Mouse (Mus musculus) spleen, adult 2 months (tissue): Measurements from ENCODE around the gene Mylk. TPM values are rescaled to one million over a fixed set of nuclear protein-coding genes. Genes with fewer than 3 reads are reported as not detected.

ENCODE experiments used
- DNase-seq, 2 experiments: peaks; one replicate each; pipeline versions ENCODE4 v3.0.0 to v3.0.0-alpha.2; 2012 to 2021; ENCODE audit warnings: low spot score in 2 of 2, low read depth in 1 of 2
- H3K27ac ChIP-seq: fragments of 200-500 bp; 2 replicates; pipeline ENCODE4 v1.5.1; 2012; ENCODE audit warnings: low read length, inconsistent platforms; ENCODE audit not compliant: insufficient read depth
- H3K27me3 ChIP-seq: fragments of 200-500 bp; 2 replicates; pipeline ENCODE4 v1.6.1; 2012; ENCODE audit warnings: mild to moderate bottlenecking, moderate library complexity, low read length, inconsistent platforms; ENCODE audit not compliant: control insufficient read depth, insufficient read depth
- H3K36me3 ChIP-seq: fragments of 200-500 bp; 2 replicates; pipeline ENCODE4 v1.6.1; 2012; ENCODE audit warnings: mild to moderate bottlenecking, low read length, inconsistent platforms; ENCODE audit not compliant: control insufficient read depth, insufficient read depth
- H3K4me1 ChIP-seq: fragments of 200-500 bp; 2 replicates; pipeline ENCODE4 v1.6.1; 2011; ENCODE audit warnings: inconsistent platforms; ENCODE audit not compliant: control insufficient read depth, insufficient read depth, insufficient read length
- H3K4me3 ChIP-seq: fragments of 200-500 bp; 2 replicates; pipeline ENCODE4 v1.5.1; 2011; ENCODE audit warnings: mild to moderate bottlenecking, inconsistent platforms; ENCODE audit not compliant: insufficient read depth, insufficient read length; ENCODE audit errors: extremely low read depth
- CTCF ChIP-seq: fragments of 200-500 bp; IDR thresholded peaks from 2 replicates; pipeline ENCODE4 v1.5.1; 2011; ENCODE audit warnings: mild to moderate bottlenecking, inconsistent platforms; ENCODE audit not compliant: insufficient read depth, insufficient read length, insufficient replicate concordance; ENCODE audit errors: extremely low read depth
- POLR2A ChIP-seq: fragments of 200-500 bp; IDR thresholded peaks from 2 replicates; pipeline ENCODE4 v1.6.1; 2011; ENCODE audit warnings: low read depth, low read length, inconsistent platforms
- WGBS: fragments of 180-500 bp; shearing (Covaris S2); methylation state at CpG from one replicate; pipeline ENCODE4 v1.1.7; 2018; 5-methylcytosine and 5-hydroxymethylcytosine counted together
- polyA plus RNA-seq: library from polyadenylated mRNA; depleted of rRNA; stranded (reverse); fragments of >200 nt; gene quantifications from 2 replicates; pipeline ENCODE4 v1.2.3, GENCODE M21; 2012

The Mylk gene
- polyA plus RNA-seq, 1 experiment = 41.9 TPM

DNA sequence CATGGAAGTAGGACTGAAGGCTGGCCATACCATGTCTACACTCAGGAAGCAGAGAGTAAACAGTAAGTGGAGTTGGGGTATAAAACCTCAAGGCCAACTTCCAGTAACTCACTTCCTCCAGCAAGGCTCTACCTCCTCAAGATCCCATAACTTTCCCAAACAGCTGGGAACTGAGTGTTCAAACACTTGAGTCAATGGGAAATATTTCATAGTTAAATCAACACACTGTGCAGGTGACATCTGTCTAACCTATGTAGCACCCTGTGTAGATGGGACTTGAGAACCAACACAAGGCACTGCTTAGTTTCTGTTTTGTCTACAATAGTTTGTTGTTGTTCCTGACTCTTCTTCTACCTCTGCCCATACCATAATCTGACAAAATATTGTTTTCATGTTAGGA is 263.4 kb downstream of the Mylk start:
- Histone ChIP-seq H3K4me1 (no peaks in the 10 kb centered on the region), H3K36me3 (no peaks in the 10 kb centered on the region), H3K27me3 (no peaks in the 10 kb centered on the region), H3K27ac (no peak overlapping the region), H3K4me3 (no peak overlapping the region)
- TF ChIP-seq CTCF (no peak), POLR2A (no peak)
- DNase-seq = no peak

DNA sequence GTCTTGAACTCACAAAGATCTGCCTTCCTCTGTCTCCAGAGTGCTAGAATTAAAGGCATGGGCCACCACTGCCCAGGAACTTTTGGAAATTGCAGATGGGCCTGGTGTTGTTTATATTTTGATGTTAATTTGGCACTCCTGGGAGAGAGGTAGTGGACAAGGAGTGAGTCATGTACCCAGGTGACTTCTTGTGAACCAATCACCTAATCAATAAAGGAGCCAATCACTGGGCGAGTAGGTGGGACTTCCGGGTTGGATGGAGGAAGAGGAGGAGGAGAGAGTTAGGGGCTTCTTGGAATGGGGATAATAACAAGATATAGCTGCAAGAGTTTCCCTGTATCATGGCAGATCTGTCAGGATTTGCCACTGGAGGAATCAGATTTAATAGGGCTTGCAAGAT is 268.5 kb downstream of the Mylk start:
- WGBS = 94% methylated on average over 2 of the region's 2 CpGs
- Histone ChIP-seq H3K27me3 (no peaks in the 10 kb centered on the region), H3K4me1 (no peaks in the 10 kb centered on the region), H3K27ac (no peak overlapping the region), H3K36me3 (no peaks in the 10 kb centered on the region), H3K4me3 (no peak overlapping the region)
- no peak for TF ChIP-seq CTCF
- no peak for TF ChIP-seq POLR2A
- DNase-seq = no peak

DNA sequence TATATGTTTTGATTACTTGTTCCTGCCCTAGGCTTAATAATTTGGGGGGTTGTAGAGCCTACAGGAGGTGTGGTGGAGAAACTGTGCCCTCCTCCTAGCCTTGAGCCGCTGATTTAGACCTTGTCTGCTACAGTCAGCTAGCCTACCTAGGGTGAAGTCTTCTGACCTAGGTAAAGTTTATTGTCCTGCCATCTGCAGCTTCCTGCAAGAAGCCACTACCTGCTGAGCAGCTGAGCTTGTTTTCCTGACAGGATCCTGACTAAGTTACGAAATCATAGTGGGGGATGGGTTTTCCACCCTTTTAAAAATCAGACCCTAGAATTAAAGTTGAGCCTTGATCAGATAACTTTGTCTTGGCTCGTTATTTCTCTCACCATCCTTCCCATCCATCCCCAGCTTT is 271.5 kb downstream of the Mylk start:
- Histone ChIP-seq H3K4me1 (no peaks in the 10 kb centered on the region), H3K4me3 (no peak overlapping the region), H3K27ac (no peak overlapping the region), H3K36me3 (no peaks in the 10 kb centered on the region), H3K27me3 (no peaks in the 10 kb centered on the region)
- DNase-seq = no peak
- TF ChIP-seq POLR2A (no peak), CTCF (no peak)
- 84% methylated on average over 3 of the region's 3 CpGs for WGBS

DNA sequence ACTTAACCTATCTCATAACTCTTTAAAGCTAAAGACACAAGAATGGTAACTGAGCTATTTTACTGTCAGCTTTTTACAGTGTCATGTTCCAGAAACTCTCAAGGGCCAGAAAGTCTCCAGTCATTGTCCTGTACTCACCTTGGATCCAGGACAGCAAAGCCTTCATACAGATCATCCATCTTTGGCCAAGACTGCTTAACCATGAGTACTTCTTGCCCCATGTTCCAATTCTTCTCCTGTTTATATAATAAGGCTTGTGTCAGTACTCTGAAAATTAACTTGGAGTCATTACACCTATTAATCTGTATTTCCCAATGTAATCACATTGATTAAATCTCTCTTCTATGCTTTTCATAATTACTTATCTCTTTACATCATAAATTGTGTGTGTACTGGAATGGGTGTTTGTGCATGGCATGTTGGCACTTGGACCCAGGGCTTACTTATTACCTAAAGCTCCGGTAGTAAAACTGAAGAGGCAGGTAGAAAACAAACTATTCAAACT is 273.5 kb downstream of the Mylk start:
- Histone ChIP-seq H3K27ac (no peak overlapping the region), H3K36me3 (no peaks in the 10 kb centered on the region), H3K27me3 (no peaks in the 10 kb centered on the region), H3K4me3 (no peak overlapping the region), H3K4me1 (no peaks in the 10 kb centered on the region)
- TF ChIP-seq CTCF (no peak), POLR2A (no peak)
- no peak for DNase-seq
- 95% methylated on average over 1 of the region's 1 CpGs for WGBS

DNA sequence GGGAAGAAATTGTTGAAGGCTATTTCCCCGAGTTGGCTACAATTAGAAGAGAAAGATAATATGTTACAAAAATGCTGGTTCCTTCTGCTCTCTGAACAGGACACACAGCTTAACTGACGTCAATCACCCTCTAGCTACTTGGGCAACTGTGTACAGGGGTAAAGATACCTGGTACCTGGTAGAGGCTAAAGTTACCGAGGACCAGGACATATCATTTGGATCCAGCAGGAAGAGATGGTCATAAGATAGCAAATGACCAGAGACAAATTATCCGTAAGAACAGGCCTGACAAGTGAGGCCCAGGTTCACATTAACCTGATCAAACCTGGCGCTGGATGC is 276.9 kb downstream of the Mylk start:
- TF ChIP-seq POLR2A = no peak
- TF ChIP-seq CTCF = no peak
- no peaks in the 10 kb centered on the region for H3K4me1 ChIP-seq
- WGBS = 54% methylated on average over 5 of the region's 5 CpGs

DNA sequence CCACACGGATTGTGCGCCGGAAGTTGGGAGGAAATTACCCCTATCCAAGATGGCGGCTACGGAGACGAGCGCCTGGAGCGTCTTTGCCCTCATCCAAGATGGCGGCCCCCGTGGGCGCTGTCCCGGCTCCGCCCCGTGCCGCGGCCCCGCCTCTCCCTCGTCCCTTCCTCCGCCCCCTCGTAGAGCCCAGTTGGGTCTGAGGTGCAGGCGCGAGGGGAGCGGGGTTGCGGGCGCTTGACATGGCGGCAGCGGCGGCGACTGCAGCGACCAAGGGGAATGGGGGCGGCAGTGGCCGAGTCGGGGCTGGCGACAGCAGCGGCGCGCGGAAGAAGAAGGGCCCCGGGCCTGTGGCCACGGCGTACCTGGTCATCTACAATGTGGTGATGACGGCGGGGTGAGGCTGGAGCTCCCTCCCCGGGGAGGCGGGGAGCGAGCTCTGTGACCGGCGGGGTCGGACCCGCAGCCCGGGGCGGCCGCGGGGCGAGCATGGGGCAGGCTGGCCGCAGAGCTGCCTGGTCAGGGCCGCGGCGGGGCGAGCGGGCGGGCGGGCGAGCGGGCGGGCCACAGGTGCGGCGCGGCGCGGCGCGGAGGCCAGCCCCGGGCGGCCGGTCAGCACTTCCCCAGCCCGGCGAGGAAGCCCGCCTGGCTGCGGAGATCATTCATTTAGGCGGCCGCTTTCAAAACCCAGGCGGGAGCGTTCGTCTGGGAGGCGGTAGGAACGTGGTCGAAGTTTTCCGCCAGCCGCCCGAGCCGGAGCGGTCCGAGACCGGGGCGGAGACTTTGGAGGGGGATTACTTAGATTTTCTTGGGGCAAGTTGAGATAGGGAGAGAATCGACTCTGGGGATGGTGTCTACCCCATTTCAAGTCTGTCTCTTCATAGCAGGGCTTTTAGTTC is 277.5 kb downstream of the Mylk start, which contains the start of gene Hacd2:
Gene Hacd2, plus strand, starts transcription at position 187 of the 896 bp plus-strand sequence.
- Histone ChIP-seq H3K4me3 (peak within 1 kb of the TSS; percentile 84), H3K4me1 (no peaks in the 10 kb centered on the region), H3K36me3 (no peaks in the 10 kb centered on the region), H3K27ac (peak within 1 kb of the TSS; percentile 37; the same call in 1 of the 2 replicates), H3K27me3 (no peaks in the 10 kb centered on the region)
- peak; percentile 80 to 92 for DNase-seq
- under 1% methylated on average over 75 of the region's 97 CpGs for WGBS
- TF ChIP-seq CTCF (no peak), POLR2A (peak; percentile 19; the same call in 1 of the 2 replicates)

More for the DNA sequence above, 276.9 kb downstream of the Mylk start:
- H3K27ac ChIP-seq = no peak overlapping the region
- H3K36me3 ChIP-seq = no peaks in the 10 kb centered on the region
- no peak for DNase-seq
- peak overlapping the region; percentile 21; the same call in 1 of the 2 replicates for H3K4me3 ChIP-seq
- H3K27me3 ChIP-seq = no peaks in the 10 kb centered on the region
